Mouse (Mus musculus) lung, embryonic 15.5 days (tissue): Measurements from ENCODE around the gene Arfgef2. TPM values are rescaled to one million over a fixed set of nuclear protein-coding genes. Genes with fewer than 3 reads are reported as not detected.
"Not testable (repeated sequence)": the region's sequence is repeated elsewhere in the genome, so short reads cannot be mapped to it uniquely, and the experiment has no call there.

Experiments used
- ATAC-seq: fragments of 200-750 bp; cut with Nextera tagmentation; 2 replicates; pipeline ENCODE4 v1.8.0; 2017; ENCODE audit warnings: moderate number of reproducible peaks, borderline replicate concordance; ENCODE audit not compliant: low FRiP score, low TSS enrichment; ENCODE audit errors: extremely low read depth
- H3K27ac ChIP-seq: fragments of 300-500 bp; sonication (generic); 2 replicates; pipeline ENCODE4 v1.5.1; 2015; ENCODE audit warnings: moderate library complexity, mild to moderate bottlenecking, inconsistent platforms
- H3K27me3 ChIP-seq: fragments of 300-500 bp; sonication (generic); 2 replicates; pipeline ENCODE4 v1.6.1; 2015; ENCODE audit warnings: inconsistent platforms
- H3K36me3 ChIP-seq: fragments of 300-500 bp; sonication (generic); 2 replicates; pipeline ENCODE4 v1.6.1; 2015; ENCODE audit warnings: inconsistent platforms
- H3K4me1 ChIP-seq: fragments of 300-500 bp; sonication (generic); 2 replicates; pipeline ENCODE4 v1.6.1; 2015; ENCODE audit warnings: inconsistent platforms
- H3K4me2 ChIP-seq: fragments of 300-500 bp; sonication (generic); 2 replicates; pipeline ENCODE4 v1.6.1; 2015; ENCODE audit warnings: inconsistent platforms, mild to moderate bottlenecking, moderate library complexity
- H3K4me3 ChIP-seq: fragments of 300-500 bp; sonication (generic); 2 replicates; pipeline ENCODE4 v1.5.1; 2015; ENCODE audit warnings: mild to moderate bottlenecking, inconsistent platforms
- H3K9ac ChIP-seq: fragments of 300-500 bp; sonication (generic); 2 replicates; pipeline ENCODE4 v1.6.1; 2015; ENCODE audit warnings: inconsistent platforms
- H3K9me3 ChIP-seq: fragments of 300-500 bp; sonication (generic); 2 replicates; pipeline ENCODE4 v1.6.1; 2016; ENCODE audit warnings: inconsistent platforms
- WGBS: fragments of 180-500 bp; shearing (Covaris S2); methylation state at CpG from one replicate; pipeline ENCODE4 v1.1.7; 2015; 5-methylcytosine and 5-hydroxymethylcytosine counted together
- polyA plus RNA-seq: library from polyadenylated mRNA; unstranded; fragments of >200 nt; fragmentation: Nextera tagmentation; extraction: Ambion mirVana; gene quantifications from 2 replicates; pipeline ENCODE4 v1.2.1, GENCODE M21; 2015

Gene Arfgef2
- polyA plus RNA-seq, 1 experiment from 2014 or later, result 5.0 TPM

DNA sequence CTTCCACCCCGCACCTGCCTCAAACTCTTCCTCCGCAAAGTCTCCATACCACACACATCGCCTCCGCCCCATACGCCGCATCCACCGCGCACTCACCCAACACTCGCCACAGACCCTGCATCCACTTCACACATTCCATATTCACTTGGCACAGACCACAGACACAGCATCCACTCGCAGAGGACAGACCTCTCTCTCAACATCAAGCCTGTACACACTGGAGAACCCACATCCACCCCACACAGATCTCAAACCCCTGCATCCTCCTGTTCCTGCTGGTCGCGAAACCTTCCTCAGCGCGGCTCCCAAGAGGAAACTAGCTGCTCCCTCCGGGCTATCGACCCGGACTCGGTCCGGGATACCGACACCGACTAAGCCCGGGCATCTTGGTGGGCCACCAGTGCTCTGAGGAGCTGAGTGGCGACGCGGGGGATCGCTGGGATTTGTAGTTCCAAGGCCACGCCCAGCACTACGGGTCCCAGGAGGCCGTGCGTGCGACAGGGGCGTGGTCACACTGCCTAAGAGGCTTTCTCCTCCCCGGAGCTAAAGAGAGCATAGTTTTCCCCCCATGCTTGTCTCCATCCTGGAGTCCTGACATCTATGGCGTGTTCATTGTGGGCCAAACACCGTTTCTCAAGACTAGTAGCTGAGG, 18.9 kb upstream of the Arfgef2 start:
- H3K4me2 ChIP-seq, result peak overlapping the region; percentile 87
- H3K36me3 ChIP-seq, result no peaks in the 10 kb centered on the region
- ATAC-seq, result peak; percentile 96
- peak overlapping the region; percentile 61 for H3K9ac ChIP-seq
- 0 out of 2 replicates have a peak overlapping the region, but pooled peaks have one; percentile 3 for H3K27ac ChIP-seq
- no peaks in the 10 kb centered on the region for H3K9me3 ChIP-seq
- H3K4me1 ChIP-seq, result peaks cover 9% of the 10 kb centered on the region
- H3K4me3 ChIP-seq, result peak overlapping the region; percentile 65
- under 1% methylated on average over 35 of the region's 35 CpGs for WGBS
- H3K27me3 ChIP-seq, result no peaks in the 10 kb centered on the region

DNA sequence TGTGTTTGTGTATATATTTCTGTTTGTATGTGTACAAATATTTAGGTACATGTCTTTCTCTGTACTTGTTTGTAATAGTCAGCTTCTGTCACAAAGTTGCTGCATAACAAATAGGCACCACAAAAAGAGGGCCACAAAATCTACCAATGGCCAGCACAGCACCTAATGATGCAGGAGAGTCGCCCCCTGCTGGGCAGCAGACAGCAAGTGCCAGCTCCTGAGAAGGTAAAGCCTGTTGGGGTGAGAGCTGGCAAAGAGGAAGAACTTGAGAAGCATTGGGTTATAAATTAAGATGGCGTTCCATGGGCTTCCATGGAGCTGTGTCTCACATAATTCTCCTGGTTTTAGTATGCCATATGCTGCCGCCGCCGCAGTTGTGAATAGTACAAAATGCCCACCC, 13.7 kb upstream of the Arfgef2 start:
- Histone ChIP-seq H3K4me1 (peaks cover 16% of the 10 kb centered on the region), H3K4me2 (no peak overlapping the region), H3K4me3 (no peak overlapping the region), H3K9me3 (no peaks in the 10 kb centered on the region), H3K36me3 (peaks cover 9% of the 10 kb centered on the region; the same call in 1 of the 2 replicates), H3K9ac (no peak overlapping the region), H3K27me3 (no peaks in the 10 kb centered on the region), H3K27ac (no peak overlapping the region)
- WGBS, result 75% methylated on average over 5 of the region's 5 CpGs
- ATAC-seq, result no peak

DNA sequence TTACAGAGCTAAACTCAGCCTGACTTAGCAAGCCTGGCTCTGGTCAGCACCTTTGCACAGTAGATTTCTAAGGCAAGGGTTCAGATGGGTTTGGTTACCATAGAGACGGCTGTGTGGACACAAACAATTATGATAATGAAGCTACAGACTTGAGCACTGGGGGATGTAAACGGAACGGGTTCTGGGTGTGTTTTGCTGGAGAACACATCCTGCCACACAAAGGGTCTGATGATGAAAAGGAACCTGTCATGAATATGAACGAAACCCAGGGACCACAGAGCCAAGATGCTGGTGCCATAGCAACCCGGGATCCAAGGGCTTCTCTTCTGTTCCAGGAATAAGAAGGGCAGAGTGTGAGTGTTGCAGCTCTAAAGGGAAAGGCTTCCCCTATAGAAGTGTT, 13.0 kb upstream of the Arfgef2 start, which contains the start of gene Trp53rkb:
Gene Trp53rkb (plus strand): TSS at position 177 of the 400 bp plus-strand sequence.
- WGBS, result 77% methylated on average over 5 of the region's 5 CpGs
- Histone ChIP-seq H3K9ac (peak within 1 kb of the TSS; percentile 78), H3K4me3 (peak within 1 kb of the TSS; percentile 78), H3K27ac (peak within 1 kb of the TSS; percentile 74), H3K9me3 (no peaks in the 10 kb centered on the region), H3K4me1 (peaks cover 12% of the 10 kb centered on the region), H3K27me3 (no peaks in the 10 kb centered on the region), H3K4me2 (peak within 1 kb of the TSS; percentile 55), H3K36me3 (peaks cover 16% of the 10 kb centered on the region)
- no peak for ATAC-seq

- peak overlapping the region; percentile 78 for H3K9ac ChIP-seq
- under 1% methylated on average over 74 of the region's 76 CpGs for WGBS
- H3K4me3 ChIP-seq, result peak overlapping the region; percentile 78
- peak overlapping the region; percentile 55 for H3K4me2 ChIP-seq
- H3K4me1 ChIP-seq, result peaks cover 12% of the 10 kb centered on the region
- ATAC-seq, result peak; percentile 92
- not testable (repeated sequence) for H3K27me3 ChIP-seq, H3K9me3 ChIP-seq
- H3K36me3 ChIP-seq, result peaks cover 28% of the 10 kb centered on the region
- peak overlapping the region; percentile 74 for H3K27ac ChIP-seq
Measured at GRCm38 (mm10) chr2:166793542-166794214, 11.7 kb upstream of the Arfgef2 start.

DNA sequence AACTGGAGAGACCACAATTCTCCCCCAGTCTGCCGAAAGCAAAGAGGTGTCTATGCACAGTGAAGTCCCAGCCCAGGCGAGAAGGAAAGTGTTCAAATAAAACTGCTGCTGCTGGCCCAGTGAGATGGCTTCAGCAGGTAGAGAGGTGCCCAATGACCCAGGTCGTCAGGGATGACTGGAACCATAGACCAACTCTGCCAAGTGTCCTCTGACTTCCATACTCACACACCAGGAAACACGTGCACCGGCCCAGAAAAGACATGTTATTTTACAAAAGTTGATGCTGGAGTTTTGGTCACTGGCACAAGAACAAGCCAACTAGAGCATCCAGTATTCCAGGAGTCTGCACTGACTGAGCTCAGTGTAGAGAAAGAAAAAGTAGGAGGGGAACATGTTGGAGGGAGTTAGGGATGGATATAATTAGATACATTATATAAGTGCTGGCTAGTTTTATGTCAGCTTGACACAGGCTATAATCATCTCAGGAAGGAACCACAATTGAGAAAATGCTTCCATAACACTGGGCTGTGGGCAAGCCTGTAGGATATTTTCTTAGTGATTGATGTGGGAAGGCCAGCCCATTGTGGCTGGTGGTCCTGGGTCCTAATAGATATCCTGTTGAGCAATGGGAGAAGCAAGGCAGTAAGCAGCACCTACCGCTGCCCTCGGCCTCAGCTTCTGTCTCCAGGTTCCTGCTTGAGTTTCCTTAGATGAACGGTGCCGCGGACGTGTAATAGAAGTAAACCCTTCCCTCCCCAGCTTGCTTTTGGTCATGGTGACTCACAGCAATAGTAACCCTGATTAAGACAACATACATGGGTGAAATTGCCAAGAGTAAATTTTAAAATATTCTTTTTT, 5.5 kb upstream of the Arfgef2 start:
- WGBS, result 75% methylated on average over 11 of the region's 11 CpGs
- no peak for ATAC-seq
- no peak overlapping the region for H3K4me2 ChIP-seq

DNA sequence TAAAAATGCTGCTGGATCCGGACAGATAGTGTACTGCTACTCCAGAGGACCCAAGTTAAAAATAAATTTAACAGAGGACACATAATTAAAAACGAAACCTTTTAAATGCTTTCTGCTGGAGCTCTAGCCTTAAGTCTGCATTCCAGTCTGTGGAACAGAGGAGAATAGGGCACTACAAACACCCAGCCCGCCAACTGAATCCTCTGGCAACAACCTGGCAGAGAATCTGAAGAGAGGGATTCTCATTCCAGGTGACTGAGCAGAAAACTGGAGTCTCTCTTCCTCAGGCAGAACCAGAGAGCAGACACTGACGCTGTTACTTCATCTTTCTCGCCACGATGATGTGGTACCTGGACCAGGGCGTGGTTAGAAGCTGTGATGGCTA, 4.9 kb upstream of the Arfgef2 start:
- no peaks in the 10 kb centered on the region for H3K9me3 ChIP-seq
- H3K9ac ChIP-seq, result no peak overlapping the region
- no peaks in the 10 kb centered on the region for H3K27me3 ChIP-seq
- H3K4me1 ChIP-seq, result no peaks in the 10 kb centered on the region
- peaks cover 28% of the 10 kb centered on the region for H3K36me3 ChIP-seq
- no peak overlapping the region for H3K4me2 ChIP-seq
- ATAC-seq, result no peak
- no peak overlapping the region for H3K4me3 ChIP-seq
- no peak overlapping the region for H3K27ac ChIP-seq
- 81% methylated on average over 7 of the region's 7 CpGs for WGBS

More for the DNA sequence above, 5.5 kb upstream of the Arfgef2 start:
- H3K4me3 ChIP-seq, result no peak overlapping the region
- H3K27me3 ChIP-seq, result no peaks in the 10 kb centered on the region
- no peaks in the 10 kb centered on the region; the same call in 1 of the 2 replicates for H3K4me1 ChIP-seq
- no peak overlapping the region for H3K27ac ChIP-seq
- H3K9me3 ChIP-seq, result no peaks in the 10 kb centered on the region
- no peak overlapping the region for H3K9ac ChIP-seq
- peaks cover 28% of the 10 kb centered on the region for H3K36me3 ChIP-seq

DNA sequence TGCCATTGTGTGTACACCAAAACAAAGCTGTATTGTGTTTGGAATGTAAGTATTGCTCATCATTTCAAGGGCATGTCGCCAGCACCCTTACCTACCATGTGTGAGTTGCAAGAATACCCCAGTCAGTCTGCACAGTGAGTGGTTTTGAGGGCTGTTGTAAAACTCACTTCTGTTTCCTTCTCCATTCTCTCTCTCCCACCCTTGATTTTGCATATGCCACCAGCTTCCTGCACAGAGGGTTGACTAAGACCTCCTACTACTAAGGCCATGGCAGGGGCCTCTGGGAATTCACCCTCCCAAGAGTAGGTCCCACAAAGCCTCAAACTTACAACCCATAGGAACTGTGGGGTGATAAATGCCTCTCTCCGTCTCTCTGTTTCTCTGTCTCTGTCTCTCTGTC, 4.0 kb upstream of the Arfgef2 start:
- Histone ChIP-seq H3K27ac (no peak overlapping the region), H3K4me3 (no peak overlapping the region), H3K36me3 (peaks cover 22% of the 10 kb centered on the region), H3K4me2 (no peak overlapping the region), H3K9me3 (no peaks in the 10 kb centered on the region), H3K27me3 (no peaks in the 10 kb centered on the region), H3K9ac (no peak overlapping the region), H3K4me1 (peaks cover 4% of the 10 kb centered on the region; the same call in 1 of the 2 replicates)
- no peak for ATAC-seq
- 64% methylated on average over 2 of the region's 2 CpGs for WGBS

GRCm38 (mm10) chr2:166803298-166803697, 2.1 kb upstream of the Arfgef2 start:
- H3K4me3 ChIP-seq, result no peak overlapping the region
- H3K9me3 ChIP-seq, result no peaks in the 10 kb centered on the region
- peaks cover 17% of the 10 kb centered on the region; the same call in 1 of the 2 replicates for H3K4me1 ChIP-seq
- no peak for ATAC-seq
- no peak overlapping the region for H3K4me2 ChIP-seq
- H3K9ac ChIP-seq, result no peak overlapping the region
- WGBS, result 86% methylated on average over 3 of the region's 3 CpGs
- H3K27me3 ChIP-seq, result no peaks in the 10 kb centered on the region
- no peak overlapping the region for H3K27ac ChIP-seq
- peaks cover 4% of the 10 kb centered on the region for H3K36me3 ChIP-seq

GRCm38 (mm10) chr2:166806173-166806705, 851 bp downstream of the Arfgef2 start:
- peak overlapping the region; percentile 77 for H3K4me3 ChIP-seq
- ATAC-seq, result no peak
- peak overlapping the region; percentile 72 for H3K27ac ChIP-seq
- WGBS, result 12% methylated on average over 14 of the region's 14 CpGs
- peaks cover 17% of the 10 kb centered on the region; the same call in 1 of the 2 replicates for H3K4me1 ChIP-seq
- H3K9ac ChIP-seq, result peak overlapping the region; percentile 68
- peak overlapping the region; percentile 79 for H3K4me2 ChIP-seq
- no peaks in the 10 kb centered on the region for H3K27me3 ChIP-seq
- no peaks in the 10 kb centered on the region for H3K9me3 ChIP-seq
- no peaks in the 10 kb centered on the region for H3K36me3 ChIP-seq

DNA sequence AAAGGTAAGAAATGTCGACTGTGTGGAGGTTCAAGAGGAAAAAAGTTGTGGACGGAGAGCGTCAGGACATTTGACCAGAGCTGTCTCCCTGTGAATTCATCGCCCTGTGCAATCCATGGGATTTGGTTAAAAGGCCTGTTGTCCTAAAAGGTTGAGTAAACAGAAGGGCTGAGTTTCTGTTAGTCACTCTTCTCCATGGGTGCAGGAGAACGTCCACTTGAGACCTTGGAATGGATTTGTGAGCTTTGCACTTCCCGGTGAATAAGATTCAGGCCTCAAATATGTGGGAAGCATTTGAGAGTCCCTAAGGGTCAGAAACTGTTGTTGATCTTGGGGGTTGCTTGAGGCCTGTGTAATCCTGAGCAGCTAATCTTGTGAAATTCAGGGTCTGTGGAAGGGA, 1.4 kb downstream of the Arfgef2 start:
- peak overlapping the region; percentile 77; the same call in 1 of the 2 replicates for H3K4me3 ChIP-seq
- peaks cover 17% of the 10 kb centered on the region; the same call in 1 of the 2 replicates for H3K4me1 ChIP-seq
- H3K36me3 ChIP-seq, result no peaks in the 10 kb centered on the region
- H3K9me3 ChIP-seq, result no peaks in the 10 kb centered on the region
- H3K27me3 ChIP-seq, result no peaks in the 10 kb centered on the region
- ATAC-seq, result no peak
- H3K27ac ChIP-seq, result peak overlapping the region; percentile 60
- H3K9ac ChIP-seq, result no peak overlapping the region
- peak overlapping the region; percentile 79 for H3K4me2 ChIP-seq
- WGBS, result 59% methylated on average over 6 of the region's 6 CpGs

DNA sequence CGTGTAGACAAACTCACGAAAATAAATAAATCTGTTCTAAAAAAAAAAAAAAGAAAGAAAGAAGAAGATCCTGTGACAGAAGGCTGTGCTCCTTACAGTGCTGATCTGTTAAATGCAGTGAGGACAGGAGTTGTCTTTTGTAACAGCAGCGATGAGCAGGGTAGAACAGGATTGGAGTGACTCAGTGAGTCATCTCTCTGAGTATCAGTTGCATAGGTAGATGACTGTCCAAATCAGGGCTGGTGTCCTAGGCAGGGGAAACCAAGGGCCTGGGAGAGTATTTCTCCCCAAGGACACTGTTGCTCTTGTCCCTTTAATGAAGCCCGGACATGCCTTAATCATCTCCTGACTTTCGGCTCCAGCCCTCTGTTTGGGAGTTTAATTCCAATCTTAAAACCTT, 4.1 kb downstream of the Arfgef2 start:
- no peak overlapping the region for H3K4me2 ChIP-seq
- H3K4me1 ChIP-seq, result peaks cover 17% of the 10 kb centered on the region; the same call in 1 of the 2 replicates
- H3K9me3 ChIP-seq, result no peaks in the 10 kb centered on the region
- ATAC-seq, result no peak
- 89% methylated on average over 5 of the region's 5 CpGs for WGBS
- H3K27me3 ChIP-seq, result no peaks in the 10 kb centered on the region
- no peak overlapping the region for H3K27ac ChIP-seq
- H3K36me3 ChIP-seq, result no peaks in the 10 kb centered on the region
- no peak overlapping the region for H3K4me3 ChIP-seq
- no peak overlapping the region for H3K9ac ChIP-seq
